Mouse (Mus musculus) ES-E14 (cell line): ENCODE measurements around the gene Hp1bp3. TPM values are rescaled to one million over a fixed set of nuclear protein-coding genes. Genes with fewer than 3 reads are reported as not detected.

ENCODE experiments used
- DNase-seq: peaks from one replicate; pipeline ENCODE4 v3.0.0-alpha.2; 2013; ENCODE audit warnings: low read depth, low spot score
- H3K27ac ChIP-seq: 2 replicates; pipeline ENCODE4 v1.5.1; 2012; ENCODE audit warnings: low read depth, mild to moderate bottlenecking, low read length, moderate library complexity, mixed read lengths; ENCODE audit not compliant: poor library complexity, insufficient read depth, severe bottlenecking
- H3K36me3 ChIP-seq: 2 replicates; pipeline ENCODE4 v1.6.1; 2012; ENCODE audit warnings: mild to moderate bottlenecking, low read length, moderate library complexity, mixed read lengths; ENCODE audit not compliant: control insufficient read depth, poor library complexity, insufficient read depth, severe bottlenecking
- H3K4me1 ChIP-seq, 2 experiments: fragments of 150-350 bp in 1 of 2; sonication (generic) in 1 of 2; 2 replicates each; pipeline ENCODE4 v1.6.1; 2012; ENCODE audit warnings: low read length in 2 of 2, mild to moderate bottlenecking in 1 of 2, mixed read lengths in 1 of 2; ENCODE audit not compliant: control insufficient read depth in 2 of 2, insufficient read depth in 2 of 2, poor library complexity in 1 of 2
- H3K4me3 ChIP-seq, 2 experiments: fragments of 150-350 bp in 1 of 2; sonication (generic) in 1 of 2; 2 replicates each; pipeline ENCODE4 v1.5.1; 2012; ENCODE audit warnings: low read length in 2 of 2, low read depth in 1 of 2, mild to moderate bottlenecking in 1 of 2, mixed read lengths in 1 of 2; ENCODE audit not compliant: insufficient read depth in 1 of 2, poor library complexity in 1 of 2, severe bottlenecking in 1 of 2
- H3K9ac ChIP-seq: 2 replicates; pipeline ENCODE4 v1.6.1; 2012; ENCODE audit warnings: low read depth, mild to moderate bottlenecking, low read length, mixed read lengths; ENCODE audit not compliant: poor library complexity, insufficient read depth, severe bottlenecking
- H3K9me3 ChIP-seq: fragments of 150-350 bp; sonication (generic); 2 replicates; pipeline ENCODE4 v1.6.1; 2012; ENCODE audit warnings: low read depth, mild to moderate bottlenecking, low read length; ENCODE audit not compliant: control insufficient read depth, insufficient read depth
- CHD2 ChIP-seq: IDR thresholded peaks from 2 replicates; pipeline ENCODE4 v1.6.1; 2014; ENCODE audit warnings: mild to moderate bottlenecking, low read depth, low read length, inconsistent platforms
- HCFC1 ChIP-seq: IDR thresholded peaks from 2 replicates; pipeline ENCODE4 v1.6.1; 2012; ENCODE audit warnings: low read length, inconsistent platforms, borderline replicate concordance; ENCODE audit not compliant: insufficient read depth
- MAFK ChIP-seq: IDR thresholded peaks from 2 replicates; pipeline ENCODE4 v1.6.1; 2014; ENCODE audit warnings: mild to moderate bottlenecking, low read depth, low read length, inconsistent platforms; ENCODE audit not compliant: insufficient read depth
- ZC3H11A ChIP-seq: IDR thresholded peaks from 2 replicates; pipeline ENCODE4 v1.6.1; 2012; ENCODE audit warnings: low read depth, mild to moderate bottlenecking, inconsistent platforms, low read length, borderline replicate concordance
- ZNF384 ChIP-seq: IDR thresholded peaks from 2 replicates; pipeline ENCODE4 v1.6.1; 2012; ENCODE audit warnings: low read depth, low read length, inconsistent platforms
- in situ Hi-C, 2 experiments: fragments of 600-800 bp; cut with MboI; formaldehyde crosslinking; loops; one replicate each; pipeline ENCODE4 v1.15.1; 2025; ENCODE audit warnings: low sequenced_read_pairs in 2 of 2, inconsistent platforms in 1 of 2; ENCODE audit not compliant: unreplicated experiment in 2 of 2
- total RNA-seq: library from RNA; depleted of rRNA; stranded (reverse); fragments of 300-350 nt; gene quantifications from 2 replicates; pipeline ENCODE4 v1.2.3, GENCODE M21; 2012

Gene Hp1bp3
- total RNA-seq, 1 experiment: 31.1 TPM

DNA sequence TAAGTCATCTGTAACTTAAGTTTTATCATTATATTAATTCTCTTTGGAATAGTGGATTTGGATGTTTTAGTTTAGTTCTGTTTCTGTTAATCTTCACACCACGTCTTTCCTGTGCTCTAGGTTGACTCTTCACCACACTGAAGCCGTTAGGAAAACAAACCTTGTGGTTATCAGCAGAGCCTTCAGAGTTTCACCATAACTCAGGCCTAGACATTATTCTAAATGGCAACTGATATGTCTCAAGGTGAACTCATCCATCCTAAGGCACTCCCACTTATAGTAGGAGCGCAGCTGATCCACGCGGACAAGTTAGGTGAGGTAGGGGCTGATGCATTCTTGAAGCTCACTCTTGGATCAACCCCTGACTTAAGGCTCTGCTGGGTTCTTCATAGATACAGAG, 5.3 kb downstream of the Hp1bp3 start:
- in situ Hi-C loops: no loop called here
- Histone ChIP-seq H3K4me3 (no peak overlapping the region), H3K9me3 (no peaks in the 10 kb centered on the region), H3K9ac (no peak overlapping the region), H3K4me1 (peaks cover 4 to 24% of the 10 kb centered on the region in 2 experiments), H3K27ac (no peak overlapping the region), H3K36me3 (peaks cover 16% of the 10 kb centered on the region)
- no peak for TF ChIP-seq ZC3H11A
- no peak for TF ChIP-seq HCFC1
- no peak for TF ChIP-seq ZNF384
- no peak for TF ChIP-seq MAFK
- TF ChIP-seq CHD2: no peak
- DNase-seq: no peak

DNA sequence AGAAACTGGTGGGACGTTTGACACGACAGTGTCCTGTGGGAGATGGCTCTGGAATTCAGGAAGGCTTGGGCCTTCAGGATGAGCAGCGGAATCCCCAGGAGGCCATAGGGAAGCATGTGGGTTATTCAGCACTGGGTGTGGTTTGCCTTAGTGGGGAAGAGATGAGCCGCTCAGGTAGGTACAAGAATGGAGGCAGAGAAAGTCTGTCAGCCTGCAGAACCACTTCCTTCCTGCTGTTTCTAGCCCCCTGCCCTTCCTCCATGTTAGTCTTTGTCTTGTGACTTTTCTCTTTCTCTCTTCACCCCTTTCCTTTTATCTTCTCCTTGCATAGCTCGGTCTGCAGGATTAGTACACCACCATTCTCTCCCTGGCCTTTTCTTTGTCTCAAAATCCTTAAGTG, 6.3 kb downstream of the Hp1bp3 start:
- in situ Hi-C loops: no loop called here
- 0 out of 2 replicates have a peak overlapping the region, but pooled peaks have one; percentile 19 for H3K9ac ChIP-seq
- no peak overlapping the region for H3K4me3 ChIP-seq
- no peak overlapping the region for H3K27ac ChIP-seq
- H3K9me3 ChIP-seq: no peaks in the 10 kb centered on the region
- H3K36me3 ChIP-seq: peaks cover 17% of the 10 kb centered on the region
- DNase-seq: no peak
- TF ChIP-seq MAFK (no peak), ZC3H11A (no peak), ZNF384 (no peak), CHD2 (no peak), HCFC1 (no peak)
- peaks cover 4 to 24% of the 10 kb centered on the region in 2 experiments for H3K4me1 ChIP-seq

DNA sequence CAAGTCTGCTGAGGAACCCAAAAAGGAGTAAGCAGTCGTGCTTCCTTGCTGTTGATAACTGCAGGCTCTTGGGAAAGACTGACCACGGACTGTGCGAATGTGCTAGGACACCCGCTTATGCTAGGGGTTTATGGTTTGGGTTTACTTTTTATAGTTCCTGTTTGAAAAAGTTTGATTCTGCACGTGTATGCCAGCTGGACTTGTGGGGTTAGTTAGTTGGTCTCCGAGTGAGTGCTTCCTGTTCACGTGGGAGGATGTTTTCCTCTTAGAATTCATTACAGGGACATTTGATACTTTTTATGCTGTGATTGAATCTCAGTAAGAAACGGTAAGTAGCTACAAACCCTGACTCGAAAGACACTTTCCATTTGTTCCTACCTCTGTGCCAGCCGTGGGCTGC, 7.5 kb downstream of the Hp1bp3 start:
- TF ChIP-seq CHD2: no peak
- TF ChIP-seq HCFC1: no peak
- no peak for TF ChIP-seq MAFK
- no peak for TF ChIP-seq ZC3H11A
- TF ChIP-seq ZNF384: no peak
- in situ Hi-C loops: no loop called here
- Histone ChIP-seq H3K27ac (no peak overlapping the region), H3K36me3 (peaks cover 21% of the 10 kb centered on the region), H3K9me3 (no peaks in the 10 kb centered on the region), H3K9ac (no peak overlapping the region), H3K4me1 (peaks cover 4 to 21% of the 10 kb centered on the region in 2 experiments; a peak in 3 of 4 replicates), H3K4me3 (no peak overlapping the region)
- DNase-seq: no peak

DNA sequence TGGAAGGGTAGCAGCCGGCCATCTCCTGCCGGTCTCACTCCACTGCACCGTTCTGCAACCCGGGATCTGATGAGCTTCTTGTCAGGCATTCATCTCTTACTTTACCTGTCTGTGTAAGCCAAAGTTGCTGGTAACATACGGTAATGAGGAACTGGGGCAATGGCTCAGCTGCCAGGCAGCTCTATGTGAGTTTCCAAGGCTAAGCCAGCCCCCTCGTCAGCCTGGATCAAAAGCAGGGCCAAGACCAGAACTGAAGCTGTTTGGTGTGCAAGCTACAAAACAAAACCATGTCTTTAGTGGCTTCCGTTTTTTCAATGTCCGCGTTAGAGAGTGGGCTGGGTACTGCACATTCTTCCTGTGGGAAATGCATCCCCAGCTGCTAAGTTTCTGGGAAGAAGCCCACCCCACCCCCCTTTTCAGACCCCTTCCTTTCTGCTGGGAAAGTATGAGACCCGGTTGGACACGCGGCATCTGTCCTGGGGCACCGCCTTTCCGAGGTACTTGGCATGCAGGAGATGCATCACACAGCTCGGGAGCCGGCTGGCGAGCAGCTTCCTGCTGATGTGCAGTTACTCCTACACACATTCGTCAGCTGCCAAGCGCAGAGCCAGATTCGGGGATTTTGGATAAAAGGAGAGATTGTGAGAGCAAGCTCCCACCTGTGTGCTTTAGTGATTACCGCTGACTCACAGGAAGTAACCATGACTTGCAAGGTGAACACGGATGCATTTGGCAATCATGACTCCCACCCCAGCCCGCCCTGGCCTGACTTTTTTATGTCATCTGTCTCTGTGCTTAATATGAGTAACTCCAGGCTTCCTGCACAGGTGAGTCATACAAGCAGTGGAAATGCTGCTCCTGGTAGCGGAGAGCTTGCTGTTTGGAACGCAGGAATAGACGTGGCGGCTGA, 30.9 kb downstream of the Hp1bp3 start:
- no peak for TF ChIP-seq HCFC1
- no peak for TF ChIP-seq CHD2
- TF ChIP-seq MAFK: peak; percentile 72
- peaks cover 4% of the 10 kb centered on the region for H3K36me3 ChIP-seq
- H3K4me1 ChIP-seq: peaks cover 9 to 13% of the 10 kb centered on the region in 2 experiments; a peak in 3 of 4 replicates
- no peak overlapping the region for H3K9ac ChIP-seq
- no peak overlapping the region for H3K4me3 ChIP-seq
- H3K9me3 ChIP-seq: no peaks in the 10 kb centered on the region
- H3K27ac ChIP-seq: no peak overlapping the region
- in situ Hi-C loops: no loop called here
- DNase-seq: no peak
